Mouse (Mus musculus) E14TG2a.4 (cell line): ENCODE data around the gene Ctdsp2.

ENCODE experiments used
- CTCF ChIP-seq: conservative IDR thresholded peaks from 2 replicates; pipeline ENCODE4 v1.5.1; 2014; ENCODE audit warnings: low read length
- NANOG ChIP-seq: IDR thresholded peaks from 2 replicates; pipeline ENCODE4 v1.6.1; 2014; ENCODE audit warnings: borderline replicate concordance, low read length, mixed read lengths
- POU5F1 ChIP-seq: IDR thresholded peaks from 2 replicates; pipeline ENCODE4 v1.6.1; 2014; ENCODE audit warnings: low read length, borderline replicate concordance

GRCm38 (mm10) chr10:127003806-127004205, 25.3 kb downstream of the Ctdsp2 start:
- no peak for TF ChIP-seq CTCF
- TF ChIP-seq POU5F1: no peak
- no peak for TF ChIP-seq NANOG
